Mouse (Mus musculus): ENCODE measurements around the gene Npw. TPM values are rescaled to one million over a fixed set of nuclear protein-coding genes. Genes with fewer than 3 reads are reported as not detected.

Gene Npw
- total RNA-seq (2014; fragmentation: Nextera tagmentation) (2.0 TPM in 1 of 2 replicates, not detected in the other), total RNA-seq (2017) (not detected in 2 replicates)

DNA sequence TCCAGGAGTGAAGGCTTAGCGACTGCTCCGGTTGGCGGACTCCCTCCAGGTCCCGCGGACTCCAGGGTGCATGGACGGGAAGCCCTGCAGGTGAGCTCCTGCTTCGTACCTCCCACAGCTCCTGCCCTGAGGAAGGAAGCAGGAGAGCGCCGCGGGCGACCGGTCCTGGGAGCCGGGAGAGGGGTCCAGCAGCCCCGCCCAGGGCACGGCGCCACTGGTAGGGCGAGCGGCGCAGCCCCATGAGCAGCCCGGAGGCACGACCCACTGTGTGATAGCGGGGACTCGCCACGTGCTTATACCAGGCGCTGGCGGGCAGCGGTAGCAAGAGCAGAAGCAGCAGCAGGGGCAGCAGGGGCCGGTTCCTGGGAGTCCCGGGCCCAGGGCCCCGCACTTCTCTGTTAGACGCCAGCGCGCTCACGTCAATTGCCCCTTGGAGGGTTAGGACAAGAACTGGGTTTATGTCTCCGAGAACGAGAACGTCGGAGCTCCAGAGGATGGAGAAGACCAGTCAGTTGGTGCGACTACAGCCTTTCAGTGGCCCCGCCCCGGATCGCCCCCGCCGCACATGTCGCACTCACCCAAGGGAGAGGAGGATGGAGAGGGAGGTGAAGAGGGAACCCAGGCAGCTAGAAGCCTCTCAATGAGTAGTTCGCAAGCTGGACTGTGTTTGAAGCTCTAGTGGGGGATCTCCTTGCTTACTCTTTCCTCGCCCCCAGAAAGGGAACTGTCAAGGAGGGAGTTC lies at the start of gene Npw:
TSS of gene Npw (minus strand) at position 441 of the 742 bp plus-strand sequence.
- peak; percentile 70 for ATAC-seq (replicated peaks; ENCODE audit: low FRiP score, low TSS enrichment, poor library complexity, severe bottlenecking)

GRCm38 (mm10) chr17:24707801-24708425 lies 49.7 kb upstream of the Npw start:
- no peak for ATAC-seq (replicated peaks; ENCODE audit: low FRiP score, low TSS enrichment, poor library complexity, severe bottlenecking)

DNA sequence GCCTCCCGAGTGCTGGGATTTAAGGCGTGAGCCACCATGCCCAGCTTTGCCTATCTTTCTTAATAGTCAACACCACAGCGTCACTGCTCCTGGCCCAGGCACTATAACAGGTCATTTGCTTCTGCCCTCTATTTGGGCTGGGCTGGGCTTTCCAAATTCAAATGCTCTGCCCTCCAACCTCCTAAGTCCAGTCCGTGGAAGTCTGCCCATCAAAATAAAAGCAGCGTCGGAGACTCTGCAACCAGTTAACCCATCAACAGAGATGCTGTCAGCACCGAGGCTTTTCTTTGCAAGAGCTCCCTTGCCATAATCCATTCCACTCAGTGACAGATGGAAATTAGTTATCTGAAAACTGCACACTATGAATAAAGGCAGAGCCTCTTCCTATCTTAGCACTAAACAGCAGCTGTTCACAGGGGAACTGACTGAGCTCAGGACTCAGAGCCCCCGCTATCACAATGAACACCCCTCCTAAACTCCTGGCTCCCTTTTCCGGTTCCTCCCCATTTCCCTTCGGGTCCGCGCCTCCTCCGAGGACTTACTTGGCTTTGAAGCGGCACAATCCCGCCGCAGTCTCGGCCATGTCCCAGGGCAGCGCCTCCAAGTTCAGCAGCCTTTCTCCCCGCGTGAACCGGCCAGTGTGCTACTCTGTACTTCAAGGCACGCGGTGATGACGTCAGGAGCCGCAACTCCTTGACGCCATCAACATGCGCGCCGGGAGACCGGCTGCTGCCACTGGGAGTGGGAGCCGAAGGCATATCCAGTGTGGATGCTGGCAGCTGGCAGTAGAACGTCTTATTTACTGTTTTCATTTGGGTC lies 48.9 kb upstream of the Npw start, which contains the start of gene Tbl3:
TSS of gene Tbl3 (minus strand) at position 679 of the 819 bp plus-strand sequence.
- ATAC-seq (replicated peaks; ENCODE audit: low FRiP score, low TSS enrichment, poor library complexity, severe bottlenecking), result peak; percentile 75

- ATAC-seq (replicated peaks; ENCODE audit: low FRiP score, low TSS enrichment, poor library complexity, severe bottlenecking), result no peak
These were observed 47.6 kb upstream of the Npw start for GRCm38 (mm10) chr17:24705821-24706220.

- ATAC-seq (replicated peaks; ENCODE audit: low FRiP score, low TSS enrichment, poor library complexity, severe bottlenecking), result no peak
These were observed 43.0 kb upstream of the Npw start for GRCm38 (mm10) chr17:24701251-24701650.

DNA sequence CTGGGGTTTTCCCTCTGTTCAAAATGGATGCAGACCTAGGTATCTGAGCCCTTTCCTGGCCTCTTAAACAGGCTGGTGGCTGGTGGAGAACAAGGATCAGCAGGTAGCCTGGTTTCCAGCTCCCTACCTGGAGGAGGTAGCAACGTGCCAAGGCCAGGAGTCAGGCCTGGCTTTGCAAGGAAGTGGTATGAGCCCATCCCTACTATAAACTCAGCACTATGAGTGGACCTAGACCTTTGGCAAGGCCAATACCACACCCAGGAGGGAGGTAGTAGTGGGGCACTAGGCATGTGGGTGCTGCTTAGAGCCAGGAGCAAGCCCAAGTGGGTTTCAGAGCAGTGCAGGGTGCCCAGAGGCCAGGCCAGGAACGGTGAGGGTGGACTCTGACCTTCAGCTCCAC lies 41.2 kb upstream of the Npw start:
- ATAC-seq (replicated peaks; ENCODE audit: low FRiP score, low TSS enrichment, poor library complexity, severe bottlenecking), result no peak

DNA sequence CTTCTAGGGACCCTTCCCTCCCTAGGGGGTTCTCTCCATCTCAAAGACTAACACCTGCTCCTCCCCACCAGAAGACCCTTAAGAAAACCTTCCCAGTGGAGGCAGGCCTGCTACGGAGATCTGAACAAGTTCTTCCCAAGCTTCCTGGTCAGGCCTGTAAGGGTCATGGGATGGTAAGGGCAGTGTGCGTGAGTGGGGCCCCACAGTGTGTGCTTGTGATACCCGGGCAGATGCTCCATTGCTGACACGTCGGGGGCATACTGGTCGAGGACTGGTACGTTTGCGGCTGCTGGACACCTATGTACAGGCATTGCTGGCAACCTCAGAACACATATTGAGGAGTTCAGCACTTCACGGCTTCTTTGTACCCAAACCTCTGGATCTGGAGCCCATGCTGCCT lies 40.5 kb upstream of the Npw start:
- ATAC-seq (replicated peaks; ENCODE audit: low FRiP score, low TSS enrichment, poor library complexity, severe bottlenecking), result no peak

DNA sequence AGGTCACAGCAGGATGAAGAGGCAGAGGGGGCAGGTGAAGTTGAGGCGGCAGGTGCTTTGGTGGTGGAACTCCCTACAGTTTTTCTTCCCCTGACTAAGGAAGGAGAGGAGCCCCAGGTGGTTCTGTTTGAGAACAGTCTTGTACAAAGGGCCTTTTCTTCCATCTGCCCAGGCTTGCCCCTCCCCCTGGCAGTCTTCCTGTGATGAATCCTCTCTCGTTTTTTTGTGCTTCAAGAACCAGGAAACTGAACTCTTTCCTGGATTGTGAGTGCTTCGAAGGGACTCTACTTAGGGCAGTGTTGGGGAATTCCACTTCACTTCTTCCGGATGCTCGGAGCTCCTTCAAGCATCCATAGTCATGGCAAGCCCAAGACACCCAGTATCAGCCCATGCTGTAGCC lies 39.7 kb upstream of the Npw start:
- no peak for ATAC-seq (replicated peaks; ENCODE audit: low FRiP score, low TSS enrichment, poor library complexity, severe bottlenecking)

DNA sequence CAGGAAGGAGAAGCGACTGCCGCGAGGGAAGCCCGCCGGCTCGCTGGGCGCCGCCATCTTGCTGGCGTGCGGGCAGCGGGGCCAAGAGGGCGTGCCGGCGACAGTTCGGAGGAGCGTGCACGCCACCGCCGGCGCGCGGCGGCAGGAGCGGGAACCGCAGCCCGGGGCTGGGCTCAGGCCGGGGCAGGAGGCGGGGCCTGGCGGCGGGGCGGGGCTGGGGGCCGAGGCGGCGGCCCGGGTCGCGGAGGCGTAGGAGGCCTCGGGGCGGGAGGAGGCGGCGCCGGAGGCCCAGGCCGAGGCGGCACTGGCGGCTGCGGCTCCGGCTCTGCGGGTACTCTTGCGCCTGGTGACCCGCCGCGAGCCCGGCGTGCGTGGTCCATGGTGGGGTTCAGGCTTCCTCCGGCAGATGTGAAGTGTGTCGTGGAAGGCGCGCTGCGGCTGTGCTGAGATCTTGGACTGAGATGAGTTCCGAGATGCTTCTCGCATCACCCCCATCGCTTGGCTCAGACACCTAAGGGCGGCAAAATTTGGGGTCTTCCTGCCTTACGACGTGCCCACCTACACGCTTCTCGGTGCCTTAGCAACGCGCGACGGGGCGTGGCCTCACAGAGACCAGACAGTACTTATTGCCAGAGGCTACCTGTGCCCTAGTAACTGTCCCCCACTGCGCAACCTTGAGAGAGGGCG lies 37.9 kb upstream of the Npw start, which contains the start of the genes Gfer and Noxo1:
TSS of gene Gfer (minus strand) at position 146 of the 687 bp plus-strand sequence.
TSS of gene Noxo1 (plus strand) at position 224 of the 687 bp plus-strand sequence.
- ATAC-seq (replicated peaks; ENCODE audit: low FRiP score, low TSS enrichment, poor library complexity, severe bottlenecking), result peak; percentile 64

GRCm38 (mm10) chr17:24695326-24696010 lies 37.2 kb upstream of the Npw start:
- ATAC-seq (replicated peaks; ENCODE audit: low FRiP score, low TSS enrichment, poor library complexity, severe bottlenecking), result peak; percentile 4; the same call in 1 of the 2 replicates

- ATAC-seq (replicated peaks; ENCODE audit: low FRiP score, low TSS enrichment, poor library complexity, severe bottlenecking), result no peak
These were observed 34.1 kb upstream of the Npw start for GRCm38 (mm10) chr17:24692385-24692784.

DNA sequence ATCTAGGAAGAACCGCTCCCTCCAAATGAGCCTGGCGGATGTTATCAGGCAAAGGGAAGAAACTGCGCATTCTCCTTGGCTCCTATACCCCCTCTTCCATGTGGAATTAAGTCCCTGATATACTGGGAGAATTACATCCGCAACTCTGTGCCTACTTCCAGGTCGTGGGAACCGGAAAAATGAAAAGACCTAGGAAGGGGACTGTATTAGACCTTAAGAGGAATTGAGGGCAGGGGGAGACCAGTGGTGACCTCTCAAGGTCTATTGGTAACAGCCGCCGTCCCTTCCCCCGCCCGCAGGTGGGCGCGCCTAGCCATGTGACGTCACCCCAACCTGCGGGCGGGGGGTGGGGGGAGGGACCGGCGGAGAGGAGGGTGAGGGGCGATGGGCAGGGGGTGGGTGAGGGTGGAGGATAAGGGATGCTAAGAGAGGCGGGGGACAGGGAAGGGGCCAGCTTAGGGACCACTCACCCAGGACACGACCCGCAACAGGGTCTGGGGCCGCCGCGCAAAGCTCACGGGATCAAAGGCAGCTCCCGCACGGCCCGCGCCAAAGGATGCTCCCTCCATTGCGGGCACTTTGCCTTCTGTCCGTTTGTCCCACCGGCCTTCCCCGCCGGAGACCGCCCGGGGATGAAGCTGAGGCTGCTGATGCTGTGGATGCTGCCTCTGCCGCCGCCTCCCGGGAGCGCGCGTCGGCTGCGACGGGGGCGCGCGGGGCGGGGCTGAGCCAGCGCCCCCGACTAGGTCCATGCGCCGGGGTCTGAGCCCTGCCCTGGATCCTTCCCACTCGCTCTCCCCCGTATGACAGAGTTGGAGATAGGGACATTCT lies 31.2 kb upstream of the Npw start, which contains the start of gene Syngr3:
TSS of gene Syngr3 (minus strand) at position 705 of the 831 bp plus-strand sequence.
- ATAC-seq (replicated peaks; ENCODE audit: low FRiP score, low TSS enrichment, poor library complexity, severe bottlenecking), result no peak

GRCm38 (mm10) chr17:24687599-24687998 lies 29.3 kb upstream of the Npw start:
- no peak for ATAC-seq (replicated peaks; ENCODE audit: low FRiP score, low TSS enrichment, poor library complexity, severe bottlenecking)

DNA sequence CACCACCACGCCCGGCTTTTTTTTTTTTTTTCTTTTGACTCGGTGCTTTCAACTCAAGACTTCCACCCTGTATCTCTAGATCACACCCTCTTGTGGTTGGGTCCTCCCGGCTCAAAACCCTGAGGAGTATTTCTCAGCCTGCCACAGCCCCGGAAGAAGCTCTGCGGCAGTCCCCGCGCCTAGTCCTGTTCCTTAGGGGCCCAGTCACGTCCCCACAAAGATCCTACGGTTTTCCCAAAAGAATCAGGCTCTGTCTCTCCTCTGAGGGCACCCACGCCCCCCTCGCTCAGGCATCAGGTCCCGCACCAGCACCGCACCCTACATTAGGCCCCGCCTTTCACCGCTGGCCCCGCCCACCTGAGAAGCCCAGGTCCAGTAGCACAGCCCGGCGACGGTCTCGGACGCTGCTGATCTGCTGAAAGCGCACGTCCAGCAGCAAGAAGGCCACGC lies 28.9 kb upstream of the Npw start:
- peak; percentile 66 for ATAC-seq (replicated peaks; ENCODE audit: low FRiP score, low TSS enrichment, poor library complexity, severe bottlenecking)

DNA sequence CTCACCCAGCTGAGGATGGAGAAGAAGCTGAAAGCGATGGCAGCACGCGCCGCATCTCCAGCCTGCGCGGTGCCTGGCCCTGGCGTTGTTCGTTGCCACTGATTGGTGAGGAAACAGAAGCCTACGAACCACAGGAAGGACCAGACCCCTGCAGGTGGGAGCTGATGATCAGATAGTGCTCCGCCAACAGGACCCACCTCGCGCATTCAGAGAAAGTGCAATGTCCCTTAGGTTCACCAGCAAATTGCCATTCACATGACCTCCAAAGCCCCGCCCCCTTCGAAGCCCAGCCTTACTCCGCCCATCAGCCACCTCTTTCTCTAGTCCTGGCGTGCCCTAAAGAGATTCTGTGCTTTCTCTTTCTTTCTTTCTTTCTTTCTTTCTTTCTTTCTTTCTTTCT lies 28.3 kb upstream of the Npw start:
- peak; percentile 21; the same call in 1 of the 2 replicates for ATAC-seq (replicated peaks; ENCODE audit: low FRiP score, low TSS enrichment, poor library complexity, severe bottlenecking)

DNA sequence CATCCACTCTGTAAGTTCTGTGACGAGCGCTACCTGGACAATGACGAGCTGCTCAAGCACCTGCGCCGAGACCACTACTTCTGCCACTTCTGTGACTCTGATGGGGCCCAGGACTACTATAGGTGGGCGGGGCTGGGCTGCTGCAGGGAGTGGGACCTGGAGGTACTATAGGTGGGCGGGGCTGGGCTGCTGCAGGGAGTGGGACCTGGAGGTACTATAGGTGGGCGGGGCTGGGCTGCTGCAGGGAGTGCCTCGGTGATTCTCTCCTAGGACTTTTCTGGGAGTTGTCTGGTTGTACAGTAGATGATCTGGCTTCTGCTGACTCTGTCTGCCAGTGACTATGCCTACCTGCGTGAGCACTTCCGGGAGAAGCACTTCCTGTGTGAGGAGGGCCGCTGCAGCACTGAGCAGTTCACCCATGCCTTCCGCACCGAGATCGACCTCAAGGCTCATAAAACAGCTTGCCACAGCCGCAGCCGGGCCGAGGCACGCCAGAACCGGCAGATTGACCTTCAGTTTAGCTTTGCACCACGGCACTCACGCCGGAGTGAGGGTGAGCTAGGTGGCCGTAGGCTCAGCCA lies 19.3 kb upstream of the Npw start:
- no peak for ATAC-seq (replicated peaks; ENCODE audit: low FRiP score, low TSS enrichment, poor library complexity, severe bottlenecking)

GRCm38 (mm10) chr17:24676877-24677276 lies 18.6 kb upstream of the Npw start:
- ATAC-seq (replicated peaks; ENCODE audit: low FRiP score, low TSS enrichment, poor library complexity, severe bottlenecking), result no peak
